Mouse (Mus musculus) myocyte (in vitro differentiated cells): ENCODE measurements at regions not wholly inside any gene's neighbourhood (a gene's known extent, or its start where the extent isn't known, plus 50 kb on each side); places are given as distances from the start of the nearest gene placed in this dataset.

Experiments
- H3K27me3 ChIP-seq: one replicate; pipeline ENCODE4 v1.6.1; 2011; ENCODE audit not compliant: control insufficient read depth, insufficient read depth, insufficient read length
- H3K36me3 ChIP-seq: one replicate; pipeline ENCODE4 v1.6.1; 2011; ENCODE audit not compliant: control insufficient read depth, insufficient read depth
- H3K4me2 ChIP-seq: one replicate; pipeline ENCODE4 v1.6.1; 2011; ENCODE audit warnings: low read depth, control low read depth
- H3K4me3 ChIP-seq: one replicate; pipeline ENCODE4 v1.5.1; 2011; ENCODE audit warnings: mild to moderate bottlenecking, control low read depth, moderate library complexity
- H3K79me2 ChIP-seq: one replicate; pipeline ENCODE4 v1.6.1; 2011; ENCODE audit not compliant: control insufficient read depth, insufficient read depth
- H3ac ChIP-seq: one replicate; pipeline ENCODE4 v1.6.1; 2011; ENCODE audit not compliant: control insufficient read depth, insufficient read length
- CEBPB ChIP-seq: IDR thresholded peaks from 2 replicates; pipeline ENCODE4 v1.6.1; 2011; ENCODE audit warnings: mild to moderate bottlenecking, moderate library complexity; ENCODE audit not compliant: poor library complexity, insufficient read depth, severe bottlenecking
- E2F4 ChIP-seq: IDR thresholded peaks from one replicate; pipeline ENCODE4 v1.6.1; 2011; ENCODE audit warnings: mild to moderate bottlenecking, control low read depth, moderate library complexity; ENCODE audit not compliant: insufficient read depth
- MAX ChIP-seq: IDR thresholded peaks from one replicate; pipeline ENCODE4 v1.6.1; 2011; ENCODE audit warnings: low read depth, mild to moderate bottlenecking, control low read depth
- MYOD1 ChIP-seq, 3 experiments: IDR thresholded peaks; one replicate each; pipeline ENCODE4 v1.6.1; 2011; ENCODE audit warnings: control low read depth in 2 of 3, low read depth in 2 of 3, mild to moderate bottlenecking in 2 of 3, moderate library complexity in 1 of 3; ENCODE audit not compliant: insufficient read length in 2 of 3, control insufficient read depth in 1 of 3
- MYOG ChIP-seq, 3 experiments: IDR thresholded peaks; one replicate each; pipeline ENCODE4 v1.6.1; 2011; ENCODE audit warnings: control low read depth in 2 of 3, low read depth in 2 of 3, mild to moderate bottlenecking in 2 of 3; ENCODE audit not compliant: insufficient read length in 2 of 3, control insufficient read depth in 1 of 3, insufficient read depth in 1 of 3
- POLR2A ChIP-seq: IDR thresholded peaks from one replicate; pipeline ENCODE4 v1.6.1; 2011; ENCODE audit warnings: low read depth, mild to moderate bottlenecking, control low read depth, moderate library complexity; ENCODE audit not compliant: insufficient read length
- POLR2AphosphoS2 ChIP-seq: IDR thresholded peaks from one replicate; pipeline ENCODE4 v1.6.1; 2011; ENCODE audit warnings: low read depth, control low read depth; ENCODE audit not compliant: insufficient read length
- REST ChIP-seq: IDR thresholded peaks from one replicate; pipeline ENCODE4 v1.6.1; 2011; ENCODE audit warnings: mild to moderate bottlenecking, control low read depth, moderate library complexity; ENCODE audit not compliant: insufficient read depth, insufficient read length
- SRF ChIP-seq: IDR thresholded peaks from one replicate; pipeline ENCODE4 v1.6.1; 2011; ENCODE audit warnings: low read depth; ENCODE audit not compliant: control insufficient read depth, insufficient read length
- TCF12 ChIP-seq: IDR thresholded peaks from one replicate; pipeline ENCODE4 v1.6.1; 2011; ENCODE audit warnings: mild to moderate bottlenecking, control low read depth; ENCODE audit not compliant: poor library complexity, insufficient read depth, severe bottlenecking
- TCF3 ChIP-seq: IDR thresholded peaks from one replicate; pipeline ENCODE4 v1.6.1; 2011; ENCODE audit warnings: low read depth, control low read depth; ENCODE audit not compliant: insufficient read length
- USF1 ChIP-seq: IDR thresholded peaks from one replicate; pipeline ENCODE4 v1.6.1; 2011; ENCODE audit warnings: low read depth, mild to moderate bottlenecking, control low read depth, moderate library complexity

DNA sequence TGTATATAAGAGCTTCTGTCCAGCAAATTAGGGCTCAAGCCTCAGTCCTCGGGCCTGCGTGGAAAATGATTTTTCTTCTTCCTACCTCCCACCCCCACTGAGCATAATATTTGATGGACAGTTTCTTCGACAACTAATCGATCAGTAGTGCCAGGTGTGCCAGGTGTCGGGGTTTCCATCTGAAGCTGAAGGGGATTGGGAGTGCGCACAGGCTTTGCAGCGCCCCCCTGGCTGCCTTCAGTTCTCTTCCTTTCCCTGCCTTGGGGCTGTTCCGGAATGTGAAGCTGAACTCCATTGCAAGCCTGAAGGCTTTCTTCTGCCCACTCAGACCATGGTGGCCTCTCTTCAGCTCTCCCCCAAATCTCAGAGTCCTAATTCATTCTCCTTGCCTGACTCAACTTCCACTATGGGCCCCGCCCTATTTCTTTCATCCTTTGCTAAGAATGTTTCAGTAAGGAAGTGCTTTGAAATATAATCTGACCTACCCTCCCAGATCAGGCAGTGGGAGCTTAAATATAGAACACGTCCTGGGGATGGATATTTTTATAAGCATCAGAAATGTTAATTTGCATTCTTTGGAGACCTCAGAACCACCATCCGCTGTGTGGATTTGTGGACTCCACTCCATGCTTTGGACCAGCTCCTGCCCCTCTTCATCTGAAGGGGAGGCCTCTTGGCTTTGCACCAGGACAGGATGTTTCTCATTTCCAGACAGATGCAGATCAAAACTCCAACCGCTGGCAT lies 75.5 kb upstream of the Sh3bp4 start:
- Histone ChIP-seq H3ac (no peak overlapping the region), H3K36me3 (no peaks in the 10 kb centered on the region), H3K4me2 (peak overlapping the region; percentile 48), H3K79me2 (no peaks in the 10 kb centered on the region), H3K4me3 (no peak overlapping the region), H3K27me3 (no peaks in the 10 kb centered on the region)
- no peak for TF ChIP-seq MAX
- TF ChIP-seq TCF3 = no peak
- TF ChIP-seq MYOG (IDR thresholded peaks at IDR 0.05; ENCODE audit: control insufficient read depth in 1 of 3, insufficient read depth in 1 of 3, insufficient read length in 2 of 3, low read depth in 2 of 3) = peak in 1 of 3 experiments; percentile 54
- no peak for TF ChIP-seq CEBPB
- no peak for TF ChIP-seq REST
- TF ChIP-seq USF1 = no peak
- peak in 1 of 3 experiments; percentile 33 for TF ChIP-seq MYOD1 (IDR thresholded peaks at IDR 0.05; ENCODE audit: control insufficient read depth in 1 of 3, insufficient read length in 2 of 3, low read depth in 2 of 3)
- no peak for TF ChIP-seq SRF
- no peak for TF ChIP-seq POLR2A
- no peak for TF ChIP-seq TCF12
- TF ChIP-seq POLR2AphosphoS2 = no peak
- TF ChIP-seq E2F4 = no peak

- Histone ChIP-seq H3K79me2 (no peaks in the 10 kb centered on the region), H3K4me3 (no peak overlapping the region), H3K27me3 (no peaks in the 10 kb centered on the region), H3K4me2 (no peak overlapping the region), H3K36me3 (no peaks in the 10 kb centered on the region), H3ac (no peak overlapping the region)
- TF ChIP-seq REST (no peak), POLR2AphosphoS2 (no peak), E2F4 (no peak), TCF12 (no peak), POLR2A (no peak), MYOD1 (IDR thresholded peaks at IDR 0.05; ENCODE audit: control insufficient read depth in 1 of 3, insufficient read length in 2 of 3, low read depth in 2 of 3) (no peak), MYOG (IDR thresholded peaks at IDR 0.05; ENCODE audit: control insufficient read depth in 1 of 3, insufficient read depth in 1 of 3, insufficient read length in 2 of 3, low read depth in 2 of 3) (no peak), SRF (no peak), CEBPB (no peak), USF1 (no peak), MAX (no peak), TCF3 (no peak)
These were observed 74.3 kb upstream of the Sh3bp4 start for GRCm38 (mm10) chr1:88995945-88996344.

GRCm38 (mm10) chr1:88996657-88997056 lies 73.6 kb upstream of the Sh3bp4 start:
- H3K27me3 ChIP-seq = no peaks in the 10 kb centered on the region
- H3K4me3 ChIP-seq = no peak overlapping the region
- no peaks in the 10 kb centered on the region for H3K36me3 ChIP-seq
- no peaks in the 10 kb centered on the region for H3K79me2 ChIP-seq
- H3ac ChIP-seq = no peak overlapping the region
- H3K4me2 ChIP-seq = no peak overlapping the region
- TF ChIP-seq REST = no peak
- no peak for TF ChIP-seq MAX
- TF ChIP-seq TCF3 = no peak
- TF ChIP-seq MYOD1 (IDR thresholded peaks at IDR 0.05; ENCODE audit: control insufficient read depth in 1 of 3, insufficient read length in 2 of 3, low read depth in 2 of 3) = no peak
- TF ChIP-seq POLR2A = no peak
- TF ChIP-seq USF1 = no peak
- TF ChIP-seq MYOG (IDR thresholded peaks at IDR 0.05; ENCODE audit: control insufficient read depth in 1 of 3, insufficient read depth in 1 of 3, insufficient read length in 2 of 3, low read depth in 2 of 3) = no peak
- TF ChIP-seq E2F4 = no peak
- no peak for TF ChIP-seq TCF12

- no peaks in the 10 kb centered on the region for H3K36me3 ChIP-seq
- TF ChIP-seq MYOD1 (IDR thresholded peaks at IDR 0.05; ENCODE audit: control insufficient read depth in 1 of 3, insufficient read length in 2 of 3, low read depth in 2 of 3) (peak in 1 of 3 experiments; percentile 24), TCF12 (no peak)
- no peak overlapping the region for H3ac ChIP-seq
- H3K27me3 ChIP-seq = no peaks in the 10 kb centered on the region
- H3K79me2 ChIP-seq = no peaks in the 10 kb centered on the region
- no peak overlapping the region for H3K4me2 ChIP-seq
- no peak overlapping the region for H3K4me3 ChIP-seq
These were observed 72.4 kb upstream of the Sh3bp4 start for GRCm38 (mm10) chr1:88997847-88998246.

DNA sequence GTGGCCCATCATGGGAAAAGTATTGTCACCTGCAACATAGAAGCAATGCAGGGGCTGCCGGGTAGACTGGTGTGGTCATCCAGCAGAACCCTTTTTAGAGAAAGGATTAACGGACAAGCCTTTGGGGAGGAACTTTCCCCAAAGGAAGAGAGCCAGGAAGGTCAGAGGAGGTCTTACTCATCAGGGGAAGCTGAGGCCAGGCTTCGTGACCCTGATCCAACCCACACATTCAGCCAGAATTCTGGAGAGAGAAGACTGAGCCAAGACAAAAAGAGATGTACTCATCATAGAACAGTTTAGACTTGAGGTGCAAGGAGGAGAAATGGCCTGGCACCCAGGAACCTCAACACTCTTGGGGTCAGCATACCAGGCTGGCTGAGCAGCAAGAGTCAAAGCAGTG lies 67.9 kb upstream of the Sh3bp4 start:
- TF ChIP-seq POLR2AphosphoS2 (no peak), E2F4 (no peak), MAX (no peak)

More for the DNA sequence above, 67.9 kb upstream of the Sh3bp4 start:
- Histone ChIP-seq H3K4me3 (no peak overlapping the region), H3K36me3 (no peaks in the 10 kb centered on the region), H3K4me2 (no peak overlapping the region), H3K27me3 (no peaks in the 10 kb centered on the region), H3ac (no peak overlapping the region), H3K79me2 (no peaks in the 10 kb centered on the region)
